In genomic region chr13:19411886-19412285, GRCm38 (mm10) we compare ENCODE assay signal across 19 mouse cellular contexts.
"Had no signal": no experiment of that assay in that cellular context is flagged by ENCODE, and none has a peak within 500 bp of the region (broad histone marks: within the 10 kb centered on the region; RNA-seq: fewer than 3 reads in every experiment).

No protein-coding gene starts in this region.

- H3K27me3 ChIP-seq: midbrain, embryonic 12.5 days; neural tube, embryonic 13.5 days; neural tube, embryonic 15.5 days had no signal

- ATAC-seq: midbrain, embryonic 16.5 days had no signal

- DNase-seq: lung, adult 18-20 months; lung, embryonic 14.5 days; lung, postnatal 10 days; lung, postnatal 4 days; midbrain, embryonic 14.5 days; retina, postnatal 1 day; right cerebral cortex, adult 18-20 months; right cerebral cortex, postnatal 25 days; right cerebral cortex, postnatal 4 days; spleen, adult 18-20 months; thymus, adult 18-20 months; thymus, postnatal 14 days; thymus, postnatal 36 days had no signal

- H3K36me3 ChIP-seq: midbrain, embryonic 10.5 days; midbrain, embryonic 12.5 days; neural tube, embryonic 13.5 days; neural tube, embryonic 15.5 days had no signal

- H3K4me2 ChIP-seq: lung, embryonic 14.5 days; midbrain, embryonic 12.5 days; neural tube, embryonic 13.5 days; neural tube, embryonic 15.5 days had no signal

- H3K9me3 ChIP-seq: midbrain, embryonic 10.5 days; midbrain, embryonic 12.5 days; neural tube, embryonic 13.5 days; neural tube, embryonic 15.5 days had no signal

- H3K27ac ChIP-seq: midbrain, embryonic 10.5 days; midbrain, embryonic 12.5 days; neural tube, embryonic 13.5 days; neural tube, embryonic 15.5 days had no signal

- H3K9ac ChIP-seq: lung, embryonic 14.5 days; midbrain, embryonic 12.5 days; neural tube, embryonic 13.5 days; neural tube, embryonic 15.5 days had no signal

- H3K4me1 ChIP-seq: midbrain, embryonic 10.5 days; midbrain, embryonic 12.5 days; neural tube, embryonic 13.5 days; neural tube, embryonic 15.5 days had no signal

- H3K4me3 ChIP-seq: midbrain, embryonic 10.5 days; midbrain, embryonic 12.5 days; myocyte; neural tube, embryonic 13.5 days; neural tube, embryonic 15.5 days had no signal
